In genomic region chr19:7581042-7581441, GRCm38 (mm10) we compare ENCODE assay signal across 16 mouse cellular contexts. TPM values are rescaled to one million over a fixed set of nuclear protein-coding genes. Genes with fewer than 3 reads are reported as not detected.
DNase-seq lines count a peak whose midpoint lies in the region; ATAC-seq and TF ChIP-seq lines count a peak whose summit lies in the region.
"Had no signal": no experiment of that assay in that cellular context is flagged by ENCODE, and none has a peak within 500 bp of the region (broad histone marks: within the 10 kb centered on the region; RNA-seq: fewer than 3 reads in every experiment).

No protein-coding gene starts in this region.

- no peak for TF ChIP-seq CTCF in ES-Bruce4 (IDR thresholded peaks at IDR 0.05; ENCODE audit: low read depth, low read length)

- H3K4me3 ChIP-seq in ES-Bruce4 (ENCODE audit: low read depth, low read length): no peak overlapping the region
- H3K4me3 ChIP-seq in hindbrain, embryonic 13.5 days: no peak overlapping the region

- 20% methylated on average over 5 of the region's 5 CpGs for WGBS in large intestine, adult 2 months
- WGBS in hindbrain, embryonic 13.5 days: 77% methylated on average over 5 of the region's 5 CpGs

- no peak for ATAC-seq in hindbrain, embryonic 13.5 days (ENCODE audit: low FRiP score)
- ATAC-seq: forebrain, embryonic 14.5 days had no signal

- no peaks in the 10 kb centered on the region for H3K36me3 ChIP-seq in ES-Bruce4 (ENCODE audit: control insufficient read depth, insufficient read depth, low read length, poor library complexity, severe bottlenecking)
- H3K36me3 ChIP-seq in hindbrain, embryonic 13.5 days: no peaks in the 10 kb centered on the region

- H3K9me3 ChIP-seq in ES-Bruce4 (replicated peaks; ENCODE audit: control insufficient read depth, insufficient read depth, low read length, poor library complexity, severe bottlenecking): no peaks in the 10 kb centered on the region
- no peaks in the 10 kb centered on the region for H3K9me3 ChIP-seq in hindbrain, embryonic 13.5 days
- H3K9me3 ChIP-seq: megakaryocyte, embryonic 14.5 days had no signal

- TF ChIP-seq EP300 in ES-Bruce4 (IDR thresholded peaks at IDR 0.05; ENCODE audit: insufficient read depth, low read depth, low read length): no peak

- H3K27me3 ChIP-seq in ES-Bruce4 (ENCODE audit: control insufficient read depth, insufficient read depth, low read length, poor library complexity, severe bottlenecking): no peaks in the 10 kb centered on the region
- H3K27me3 ChIP-seq in hindbrain, embryonic 13.5 days: no peaks in the 10 kb centered on the region
- H3K27me3 ChIP-seq: megakaryocyte, embryonic 14.5 days had no signal

- peak overlapping the region; percentile 23; the same call in 1 of the 2 replicates for H3K27ac ChIP-seq in ES-Bruce4 (ENCODE audit: insufficient read depth, low read length)
- no peak overlapping the region for H3K27ac ChIP-seq in hindbrain, embryonic 13.5 days

- TF ChIP-seq POLR2A in ES-Bruce4 (IDR thresholded peaks at IDR 0.05; ENCODE audit: insufficient read depth, low read length): no peak

- H3K4me1 ChIP-seq in ES-Bruce4 (ENCODE audit: control insufficient read depth, insufficient read depth, low read length): peaks cover 8% of the 10 kb centered on the region
- H3K4me1 ChIP-seq in hindbrain, embryonic 13.5 days (replicated peaks): 0 out of 2 replicates have a peak, but pooled peaks cover 4% of the 10 kb centered on the region

- no peak overlapping the region for H3K9ac ChIP-seq in ES-Bruce4 (ENCODE audit: low read depth, poor library complexity, severe bottlenecking)
- no peak overlapping the region for H3K9ac ChIP-seq in hindbrain, embryonic 13.5 days

- intact Hi-C loops in heart, postnatal 25 days (cut with DNase I): no loop called here

- H3K4me2 ChIP-seq in hindbrain, embryonic 13.5 days: no peak overlapping the region

- DNase-seq in heart, adult 11 months: peak; percentile 90
- no peak for DNase-seq in heart, postnatal 25 days (ENCODE audit: low spot score)
- DNase-seq in large intestine, adult 2 months (ENCODE audit: low read depth, low spot score): peak; percentile 31
- peak; percentile 29 to 41 for DNase-seq in lung, postnatal 4 days
- no peak for DNase-seq in frontal cortex, postnatal 36 days (ENCODE audit: low spot score in 2 of 2)
- DNase-seq in layer of hippocampus, postnatal 36 days: no peak
- DNase-seq: cerebellum, adult 9-10 months; gastrocnemius, postnatal 36 days had no signal

RNA-seq across cellular contexts. Expression of gene Pla2g16, which starts 23.8 kb away (rescaled TPM):
- total RNA-seq in heart, postnatal 25 days (2021): 100 to 1,000 TPM; 122 TPM
- polyA plus RNA-seq in ES-Bruce4 (2011; ENCODE audit: insufficient read depth, insufficient read length, low read depth, missing spikeins): 10.5 and 10.7 TPM in 2 replicates
- 27.6 and 40.2 TPM in 2 replicates for polyA plus RNA-seq in large intestine, adult 2 months (2012; rRNA removed)
- polyA plus RNA-seq in hindbrain, embryonic 13.5 days (2015; fragmentation: Nextera tagmentation; extraction: Ambion mirVana): 2.9 and 5.4 TPM in 2 replicates
- total RNA-seq in layer of hippocampus, postnatal 36 days (2021): 10 to 100 TPM; 28.3 to 28.8 TPM

RNA-seq across cellular contexts. Expression of gene Lgals12, which starts 26.0 kb away (rescaled TPM):
- total RNA-seq in heart, postnatal 25 days (2021): under 1 TPM; 0.31 to 0.92 TPM
- polyA plus RNA-seq in ES-Bruce4 (2011; ENCODE audit: insufficient read depth, insufficient read length, low read depth, missing spikeins): 0.43 and 0.46 TPM in 2 replicates
- 3.3 and 4.5 TPM in 2 replicates for polyA plus RNA-seq in large intestine, adult 2 months (2012; rRNA removed)
- 0.08 and 0.17 TPM in 2 replicates for polyA plus RNA-seq in hindbrain, embryonic 13.5 days (2015; fragmentation: Nextera tagmentation; extraction: Ambion mirVana)
- under 1 TPM; 0.22 to 0.28 TPM for total RNA-seq in layer of hippocampus, postnatal 36 days (2021)
- total RNA-seq: hematopoietic stem cell, adult 5-6 weeks had no signal
- polyA plus RNA-seq: neural tube, embryonic 11.5 days had no signal

RNA-seq across cellular contexts. Expression of gene Hrasls5, which starts 31.3 kb away (rescaled TPM):
- under 1 TPM in 1 of 2 experiments, not detected in 1; 0.26 TPM for total RNA-seq in heart, postnatal 25 days (2021)
- not detected in 2 replicates for polyA plus RNA-seq in ES-Bruce4 (2011; ENCODE audit: insufficient read depth, insufficient read length, low read depth, missing spikeins)
- polyA plus RNA-seq in large intestine, adult 2 months (2012; rRNA removed): 0.07 TPM in 1 of 2 replicates, not detected in the other
- polyA plus RNA-seq in hindbrain, embryonic 13.5 days (2015; fragmentation: Nextera tagmentation; extraction: Ambion mirVana): not detected in 2 replicates
- not detected for total RNA-seq in layer of hippocampus, postnatal 36 days (2021)
- total RNA-seq: gastrocnemius, postnatal 36 days; hematopoietic stem cell, adult 5-6 weeks; left cerebral cortex, postnatal 10 days had no signal
- polyA plus RNA-seq: forebrain, embryonic 14.5 days; kidney, embryonic 16.5 days; neural tube, embryonic 11.5 days had no signal

Comparison
In these comparisons a context has a peak if more than half of its experiments do, and no peak if none do; other contexts are left out.
1. DNase-seq: peak in heart, adult 11 months (single experiment), large intestine, adult 2 months (single experiment) and lung, postnatal 4 days (2 of 2); none in heart, postnatal 25 days (single experiment), frontal cortex, postnatal 36 days (0 of 2) and layer of hippocampus, postnatal 36 days (0 of 2).